Mouse (Mus musculus) limb, embryonic 15.5 days (tissue): ENCODE measurements at regions not wholly inside any gene's neighbourhood (a gene's known extent, or its start where the extent isn't known, plus 50 kb on each side); places are given as distances from the start of the nearest gene placed in this dataset.

Experiments
- ATAC-seq: fragments of 200-750 bp; cut with Nextera tagmentation; 2 replicates; pipeline ENCODE4 v1.8.0; 2017; ENCODE audit warnings: low read depth, moderate TSS enrichment; ENCODE audit not compliant: insufficient number of reproducible peaks, low FRiP score, low TSS enrichment
- H3K27ac ChIP-seq: fragments of 300-500 bp; sonication (generic); 2 replicates; pipeline ENCODE4 v1.5.1; 2015; ENCODE audit warnings: moderate library complexity, mild to moderate bottlenecking, inconsistent platforms
- H3K27me3 ChIP-seq: fragments of 300-500 bp; sonication (generic); 2 replicates; pipeline ENCODE4 v1.6.1; 2015; ENCODE audit warnings: inconsistent platforms
- H3K36me3 ChIP-seq: fragments of 300-500 bp; sonication (generic); 2 replicates; pipeline ENCODE4 v1.6.1; 2015; ENCODE audit warnings: inconsistent platforms
- H3K4me1 ChIP-seq: fragments of 300-500 bp; sonication (generic); 2 replicates; pipeline ENCODE4 v1.6.1; 2015; ENCODE audit warnings: inconsistent platforms
- H3K4me2 ChIP-seq: fragments of 300-500 bp; sonication (generic); 2 replicates; pipeline ENCODE4 v1.6.1; 2015; ENCODE audit warnings: mild to moderate bottlenecking, inconsistent platforms
- H3K4me3 ChIP-seq: fragments of 300-500 bp; sonication (generic); 2 replicates; pipeline ENCODE4 v1.5.1; 2015; ENCODE audit warnings: mild to moderate bottlenecking, inconsistent platforms
- H3K9ac ChIP-seq: fragments of 300-500 bp; sonication (generic); 2 replicates; pipeline ENCODE4 v1.6.1; 2015; ENCODE audit warnings: inconsistent platforms
- H3K9me3 ChIP-seq: fragments of 300-500 bp; sonication (generic); 2 replicates; pipeline ENCODE4 v1.6.1; 2016; ENCODE audit warnings: inconsistent platforms
- WGBS: fragments of 180-500 bp; shearing (Covaris S2); methylation state at CpG from one replicate; pipeline ENCODE4 v1.1.7; 2015; 5-methylcytosine and 5-hydroxymethylcytosine counted together

GRCm38 (mm10) chr6:51641965-51642364 is 118.3 kb downstream of the Snx10 start:
- whole genome bisulfite sequencing, result 86% methylated on average over 5 of the region's 5 CpGs
- ATAC-seq, result no peak
- Histone ChIP-seq H3K36me3 (no peaks in the 10 kb centered on the region), H3K4me2 (no peak overlapping the region), H3K4me1 (no peaks in the 10 kb centered on the region), H3K4me3 (no peak overlapping the region), H3K9me3 (no peaks in the 10 kb centered on the region), H3K9ac (no peak overlapping the region), H3K27ac (no peak overlapping the region), H3K27me3 (no peaks in the 10 kb centered on the region)

- no peak for ATAC-seq
- Histone ChIP-seq H3K4me2 (no peak overlapping the region), H3K27ac (no peak overlapping the region), H3K27me3 (no peaks in the 10 kb centered on the region), H3K9me3 (no peaks in the 10 kb centered on the region), H3K9ac (no peak overlapping the region), H3K36me3 (no peaks in the 10 kb centered on the region), H3K4me3 (no peak overlapping the region), H3K4me1 (no peaks in the 10 kb centered on the region; the same call in 1 of the 2 replicates)
- WGBS, result 68% methylated on average over 7 of the region's 7 CpGs
These were observed 125.1 kb downstream of the Snx10 start for GRCm38 (mm10) chr6:51648813-51649212.

GRCm38 (mm10) chr6:51653753-51654152 is 130.1 kb downstream of the Snx10 start:
- no peaks in the 10 kb centered on the region for H3K36me3 ChIP-seq
- ATAC-seq, result no peak
- WGBS, result 89% methylated on average over 8 of the region's 8 CpGs
- no peaks in the 10 kb centered on the region for H3K9me3 ChIP-seq
- no peak overlapping the region for H3K27ac ChIP-seq
- no peak overlapping the region for H3K9ac ChIP-seq
- H3K27me3 ChIP-seq, result no peaks in the 10 kb centered on the region
- no peak overlapping the region for H3K4me3 ChIP-seq
- H3K4me1 ChIP-seq, result peaks cover 7% of the 10 kb centered on the region; the same call in 1 of the 2 replicates
- H3K4me2 ChIP-seq, result no peak overlapping the region

- H3K4me1 ChIP-seq, result 0 out of 2 replicates have a peak, but pooled peaks cover 7% of the 10 kb centered on the region
- H3K27me3 ChIP-seq, result no peaks in the 10 kb centered on the region
- H3K9me3 ChIP-seq, result no peaks in the 10 kb centered on the region
- H3K4me2 ChIP-seq, result no peak overlapping the region
- H3K27ac ChIP-seq, result no peak overlapping the region
- no peak for ATAC-seq
- H3K36me3 ChIP-seq, result no peaks in the 10 kb centered on the region
- H3K4me3 ChIP-seq, result no peak overlapping the region
- no peak overlapping the region for H3K9ac ChIP-seq
- 92% methylated on average over 4 of the region's 4 CpGs for WGBS
These were observed 131.3 kb downstream of the Snx10 start for GRCm38 (mm10) chr6:51654991-51655390.

- Histone ChIP-seq H3K4me2 (no peak overlapping the region), H3K27ac (no peak overlapping the region), H3K4me3 (no peak overlapping the region), H3K4me1 (0 out of 2 replicates have a peak, but pooled peaks cover 7% of the 10 kb centered on the region), H3K9ac (no peak overlapping the region), H3K27me3 (no peaks in the 10 kb centered on the region), H3K36me3 (no peaks in the 10 kb centered on the region), H3K9me3 (no peaks in the 10 kb centered on the region)
- ATAC-seq, result no peak
- WGBS, result 70% methylated on average over 7 of the region's 7 CpGs
These were observed 132.4 kb downstream of the Snx10 start for GRCm38 (mm10) chr6:51656078-51656477.

GRCm38 (mm10) chr6:51656883-51657640 is 133.4 kb downstream of the Snx10 start:
- ATAC-seq, result no peak
- 0 out of 2 replicates have a peak, but pooled peaks cover 7% of the 10 kb centered on the region for H3K4me1 ChIP-seq
- no peak overlapping the region for H3K27ac ChIP-seq
- no peaks in the 10 kb centered on the region for H3K36me3 ChIP-seq
- H3K27me3 ChIP-seq, result no peaks in the 10 kb centered on the region
- no peak overlapping the region for H3K4me2 ChIP-seq
- no peak overlapping the region for H3K4me3 ChIP-seq
- H3K9me3 ChIP-seq, result no peaks in the 10 kb centered on the region
- H3K9ac ChIP-seq, result no peak overlapping the region
- WGBS, result 73% methylated on average over 12 of the region's 12 CpGs

GRCm38 (mm10) chr6:51658360-51658759 is 134.7 kb downstream of the Snx10 start:
- no peak overlapping the region for H3K27ac ChIP-seq
- no peak overlapping the region for H3K4me3 ChIP-seq
- H3K4me1 ChIP-seq, result 0 out of 2 replicates have a peak, but pooled peaks cover 7% of the 10 kb centered on the region
- no peaks in the 10 kb centered on the region for H3K9me3 ChIP-seq
- no peak overlapping the region for H3K9ac ChIP-seq
- no peak for ATAC-seq
- H3K27me3 ChIP-seq, result no peaks in the 10 kb centered on the region
- 25% methylated on average over 8 of the region's 8 CpGs for WGBS
- no peak overlapping the region for H3K4me2 ChIP-seq
- H3K36me3 ChIP-seq, result no peaks in the 10 kb centered on the region

GRCm38 (mm10) chr6:51663178-51663577 is 139.5 kb downstream of the Snx10 start:
- no peaks in the 10 kb centered on the region for H3K27me3 ChIP-seq
- 85% methylated on average over 3 of the region's 3 CpGs for WGBS
- no peaks in the 10 kb centered on the region for H3K9me3 ChIP-seq
- no peak overlapping the region for H3K4me2 ChIP-seq
- no peak overlapping the region for H3K9ac ChIP-seq
- H3K4me3 ChIP-seq, result no peak overlapping the region
- 0 out of 2 replicates have a peak, but pooled peaks cover 5% of the 10 kb centered on the region for H3K4me1 ChIP-seq
- no peaks in the 10 kb centered on the region for H3K36me3 ChIP-seq
- ATAC-seq, result no peak
- H3K27ac ChIP-seq, result no peak overlapping the region

GRCm38 (mm10) chr6:51664049-51664448 is 140.3 kb downstream of the Snx10 start:
- H3K4me1 ChIP-seq, result no peaks in the 10 kb centered on the region
- WGBS, result 88% methylated on average over 5 of the region's 5 CpGs
- H3K9ac ChIP-seq, result no peak overlapping the region
- H3K9me3 ChIP-seq, result no peaks in the 10 kb centered on the region
- H3K4me2 ChIP-seq, result no peak overlapping the region
- H3K36me3 ChIP-seq, result no peaks in the 10 kb centered on the region
- H3K27ac ChIP-seq, result no peak overlapping the region
- ATAC-seq, result no peak
- H3K4me3 ChIP-seq, result no peak overlapping the region
- no peaks in the 10 kb centered on the region for H3K27me3 ChIP-seq

- no peaks in the 10 kb centered on the region for H3K27me3 ChIP-seq
- no peak overlapping the region for H3K9ac ChIP-seq
- H3K4me2 ChIP-seq, result no peak overlapping the region
- H3K36me3 ChIP-seq, result no peaks in the 10 kb centered on the region
- H3K4me1 ChIP-seq, result no peaks in the 10 kb centered on the region
- H3K4me3 ChIP-seq, result no peak overlapping the region
- no peaks in the 10 kb centered on the region for H3K9me3 ChIP-seq
- no peak overlapping the region for H3K27ac ChIP-seq
- 73% methylated on average over 3 of the region's 3 CpGs for WGBS
- ATAC-seq, result no peak
These were observed 143.3 kb downstream of the Snx10 start for GRCm38 (mm10) chr6:51667022-51667421.

- no peak for ATAC-seq
- no peaks in the 10 kb centered on the region for H3K36me3 ChIP-seq
- H3K27me3 ChIP-seq, result no peaks in the 10 kb centered on the region
- H3K9me3 ChIP-seq, result no peaks in the 10 kb centered on the region
- H3K4me1 ChIP-seq, result no peaks in the 10 kb centered on the region
- H3K4me3 ChIP-seq, result no peak overlapping the region
- no peak overlapping the region for H3K4me2 ChIP-seq
- H3K9ac ChIP-seq, result no peak overlapping the region
- 65% methylated on average over 13 of the region's 13 CpGs for whole genome bisulfite sequencing
- no peak overlapping the region for H3K27ac ChIP-seq
These were observed 151.7 kb downstream of the Snx10 start for GRCm38 (mm10) chr6:51675342-51675945.

GRCm38 (mm10) chr6:51677162-51677996 is 153.7 kb downstream of the Snx10 start:
- no peak overlapping the region for H3K4me2 ChIP-seq
- no peaks in the 10 kb centered on the region for H3K4me1 ChIP-seq
- 75% methylated on average over 12 of the region's 12 CpGs for WGBS
- H3K9me3 ChIP-seq, result no peaks in the 10 kb centered on the region
- no peaks in the 10 kb centered on the region for H3K36me3 ChIP-seq
- H3K9ac ChIP-seq, result no peak overlapping the region
- H3K27me3 ChIP-seq, result no peaks in the 10 kb centered on the region
- no peak overlapping the region for H3K27ac ChIP-seq
- H3K4me3 ChIP-seq, result no peak overlapping the region
- no peak for ATAC-seq
